Mouse (Mus musculus) forebrain, embryonic 14.5 days (tissue): ENCODE data around the gene Hpse2. TPM values are rescaled to one million over a fixed set of nuclear protein-coding genes. Genes with fewer than 3 reads are reported as not detected.
A peak's percentile ranks its signal among the peaks of the same experiment; 100 is the strongest.

Experiments
- ATAC-seq: fragments of 200-750 bp; cut with Nextera tagmentation; 2 replicates; pipeline ENCODE4 v1.8.0; 2017; ENCODE audit warnings: mild to moderate bottlenecking, moderate library complexity
- DNase-seq: peaks from one replicate; pipeline ENCODE4 v3.0.0-alpha.2; 2015; ENCODE audit warnings: low spot score
- H3K27ac ChIP-seq: fragments of 300-500 bp; sonication (generic); 2 replicates; pipeline ENCODE4 v1.5.1; 2014; ENCODE audit warnings: low read depth, mild to moderate bottlenecking, control low read depth, low read length, moderate library complexity
- H3K27me3 ChIP-seq: fragments of 300-500 bp; sonication (generic); replicated peaks from 2 replicates; pipeline ENCODE4 v1.6.1; 2014; ENCODE audit warnings: low read length, control low read depth, mixed read lengths; ENCODE audit not compliant: control insufficient read depth, insufficient read depth
- H3K36me3 ChIP-seq: fragments of 300-500 bp; sonication (generic); 2 replicates; pipeline ENCODE4 v1.6.1; 2014; ENCODE audit warnings: low read length, control low read depth; ENCODE audit not compliant: control insufficient read depth, insufficient read depth
- H3K4me1 ChIP-seq: fragments of 300-500 bp; sonication (generic); 2 replicates; pipeline ENCODE4 v1.6.1; 2014; ENCODE audit warnings: antibody characterized with exemption, low read length, control low read depth; ENCODE audit not compliant: control insufficient read depth, insufficient read depth
- H3K4me2 ChIP-seq: fragments of 300-500 bp; sonication (generic); 2 replicates; pipeline ENCODE4 v1.6.1; 2014; ENCODE audit warnings: mild to moderate bottlenecking, control low read depth, low read length
- H3K4me3 ChIP-seq: fragments of 300-500 bp; sonication (generic); 2 replicates; pipeline ENCODE4 v1.5.1; 2014; ENCODE audit warnings: low read depth, low read length, control low read depth
- H3K9ac ChIP-seq: fragments of 300-500 bp; sonication (generic); 2 replicates; pipeline ENCODE4 v1.6.1; 2014; ENCODE audit warnings: mild to moderate bottlenecking, low read length, control low read depth, moderate library complexity
- H3K9me3 ChIP-seq: fragments of 300-500 bp; sonication (generic); replicated peaks from 2 replicates; pipeline ENCODE4 v1.6.1; 2016; ENCODE audit warnings: low read length, control low read depth, mixed read lengths; ENCODE audit not compliant: control insufficient read depth
- WGBS: fragments of 180-500 bp; shearing (Covaris S2); extraction: QIAGEN DNeasy Blood & Tissue Kit; methylation state at CpG from one replicate; pipeline ENCODE4 v1.1.7; 2014; 5-methylcytosine and 5-hydroxymethylcytosine counted together
- polyA plus RNA-seq: library from polyadenylated mRNA; unstranded; fragments of >200 nt; fragmentation: Nextera tagmentation; extraction: Ambion mirVana; gene quantifications from 2 replicates; pipeline ENCODE4 v1.2.1, GENCODE M21; 2014

Gene Hpse2
- polyA plus RNA-seq, 1 experiment from 2014 or later: 0.04 TPM

DNA sequence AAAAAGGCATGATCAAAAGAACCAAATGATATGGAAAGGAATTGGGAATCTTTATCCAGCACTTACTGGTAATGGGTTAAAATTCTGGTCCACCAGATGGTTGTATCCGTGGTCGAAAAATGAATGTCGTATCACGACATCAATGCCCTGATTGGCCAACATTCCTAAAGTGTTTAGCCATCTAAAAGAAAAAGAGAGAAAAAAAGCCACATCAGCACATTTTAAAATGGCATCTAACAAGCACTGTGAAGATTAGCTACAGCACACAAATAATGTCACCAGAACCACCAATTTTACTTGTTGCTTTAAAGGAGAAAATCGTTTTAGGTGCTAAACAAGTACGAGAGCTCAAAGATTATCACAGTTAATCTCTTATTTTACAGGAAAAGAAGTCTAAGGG is 479.6 kb downstream of the Hpse2 start:
- no peak overlapping the region for H3K27ac ChIP-seq
- H3K9me3 ChIP-seq: no peaks in the 10 kb centered on the region
- ATAC-seq (no peak), DNase-seq (no peak)
- peaks cover 4% of the 10 kb centered on the region; the same call in 1 of the 2 replicates for H3K4me1 ChIP-seq
- no peaks in the 10 kb centered on the region for H3K27me3 ChIP-seq
- H3K4me3 ChIP-seq: no peak overlapping the region
- 86% methylated on average over 6 of the region's 6 CpGs for WGBS
- H3K9ac ChIP-seq: no peak overlapping the region
- H3K4me2 ChIP-seq: no peak overlapping the region
- no peaks in the 10 kb centered on the region for H3K36me3 ChIP-seq

DNA sequence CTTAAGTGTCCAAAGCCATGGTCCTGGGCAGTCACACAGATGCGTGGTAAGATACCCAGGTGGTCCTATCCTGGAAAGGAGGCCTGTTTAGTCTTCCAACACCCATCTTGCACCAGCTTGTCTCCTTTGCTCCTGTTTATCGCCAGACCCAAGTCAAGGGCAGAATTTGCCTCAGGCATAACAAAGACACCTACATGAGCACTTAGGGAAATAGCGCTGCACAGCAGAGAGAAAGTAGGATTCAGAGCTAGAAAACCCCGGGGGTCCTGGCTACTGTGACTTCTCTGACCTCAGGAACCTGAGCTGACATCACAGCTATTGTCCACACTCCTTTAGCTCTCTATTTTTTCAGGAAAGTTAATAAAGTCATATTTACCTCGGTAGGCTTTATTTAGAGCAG is 481.8 kb downstream of the Hpse2 start:
- Histone ChIP-seq H3K9me3 (no peaks in the 10 kb centered on the region), H3K4me2 (no peak overlapping the region), H3K9ac (no peak overlapping the region), H3K36me3 (no peaks in the 10 kb centered on the region), H3K27ac (no peak overlapping the region), H3K4me3 (no peak overlapping the region), H3K27me3 (no peaks in the 10 kb centered on the region), H3K4me1 (peaks cover 11% of the 10 kb centered on the region)
- DNase-seq (no peak), ATAC-seq (no peak)
- 75% methylated on average over 5 of the region's 5 CpGs for WGBS

DNA sequence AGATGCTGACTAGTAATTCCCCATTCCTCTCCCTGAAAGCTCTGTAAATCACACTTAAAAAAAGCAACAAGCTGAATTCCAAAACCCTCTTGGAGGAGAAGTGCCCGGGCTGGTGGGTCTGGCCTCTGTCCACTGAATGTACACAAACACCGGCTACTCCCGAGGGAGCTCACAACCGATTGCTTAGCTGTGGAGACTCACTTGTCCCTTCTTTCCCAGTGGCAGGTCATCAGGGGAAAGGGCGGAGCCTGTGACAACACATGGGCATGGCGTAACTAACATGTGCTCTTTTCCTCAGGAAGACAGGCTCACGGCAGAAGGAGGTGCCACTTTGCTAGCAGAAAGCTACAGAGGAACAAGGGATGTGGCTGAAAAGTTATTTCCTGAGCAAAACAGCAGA is 483.4 kb downstream of the Hpse2 start:
- DNase-seq: no peak
- Histone ChIP-seq H3K9ac (no peak overlapping the region), H3K4me1 (peaks cover 11% of the 10 kb centered on the region), H3K27me3 (no peaks in the 10 kb centered on the region), H3K4me3 (no peak overlapping the region), H3K9me3 (no peaks in the 10 kb centered on the region), H3K27ac (no peak overlapping the region), H3K4me2 (no peak overlapping the region), H3K36me3 (no peaks in the 10 kb centered on the region)
- 74% methylated on average over 7 of the region's 7 CpGs for WGBS
- no peak for ATAC-seq

GRCm38 (mm10) chr19:42904240-42904639 is 483.9 kb downstream of the Hpse2 start:
- Histone ChIP-seq H3K27ac (no peak overlapping the region), H3K9ac (no peak overlapping the region), H3K4me2 (no peak overlapping the region), H3K27me3 (no peaks in the 10 kb centered on the region), H3K4me3 (no peak overlapping the region), H3K4me1 (peaks cover 11% of the 10 kb centered on the region), H3K9me3 (no peaks in the 10 kb centered on the region), H3K36me3 (no peaks in the 10 kb centered on the region)
- WGBS: 41% methylated on average over 4 of the region's 4 CpGs
- DNase-seq: peak; percentile 35
- peak; percentile 42; the same call in 1 of the 2 replicates for ATAC-seq

- Histone ChIP-seq H3K4me3 (no peak overlapping the region), H3K27me3 (no peaks in the 10 kb centered on the region), H3K4me1 (peaks cover 11% of the 10 kb centered on the region), H3K36me3 (no peaks in the 10 kb centered on the region), H3K9ac (no peak overlapping the region), H3K9me3 (no peaks in the 10 kb centered on the region), H3K4me2 (no peak overlapping the region), H3K27ac (no peak overlapping the region)
- DNase-seq: no peak
- WGBS: 69% methylated on average over 6 of the region's 6 CpGs
- ATAC-seq: no peak; the same call in 1 of the 2 replicates
These were observed 484.3 kb downstream of the Hpse2 start for GRCm38 (mm10) chr19:42903840-42904239.

DNA sequence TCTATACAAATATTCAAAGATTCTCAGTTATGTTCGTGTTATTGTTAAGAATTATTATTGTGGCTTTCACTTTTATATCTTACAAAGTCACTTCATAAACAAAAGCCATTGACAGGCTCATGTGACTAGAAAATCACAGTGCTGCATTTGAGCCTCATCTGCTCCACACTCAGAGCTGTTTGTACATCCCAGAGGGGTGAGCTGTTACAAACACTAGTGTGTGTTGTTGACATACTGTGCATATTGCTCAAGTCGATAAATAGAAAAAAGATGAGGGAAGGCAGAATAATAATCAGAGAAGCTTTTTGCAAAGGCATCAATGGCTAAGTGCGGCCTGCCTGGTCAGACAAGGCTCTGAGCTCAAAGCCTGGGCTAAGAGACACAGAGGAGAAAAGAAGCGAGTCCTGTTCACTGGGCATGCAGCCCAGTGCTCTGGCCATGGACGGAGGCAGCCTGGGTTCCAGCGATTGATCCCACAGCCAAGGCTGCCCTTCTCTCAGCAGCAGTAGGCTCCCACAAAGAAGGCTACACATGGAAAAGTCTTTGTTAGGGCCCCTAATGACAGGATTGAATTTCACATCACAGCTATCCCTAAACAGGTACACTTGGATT is 485.6 kb downstream of the Hpse2 start:
- Histone ChIP-seq H3K9ac (no peak overlapping the region), H3K27me3 (no peaks in the 10 kb centered on the region), H3K4me2 (no peak overlapping the region), H3K36me3 (no peaks in the 10 kb centered on the region), H3K4me1 (peaks cover 11% of the 10 kb centered on the region), H3K27ac (peak overlapping the region; percentile 46; the same call in 1 of the 2 replicates), H3K9me3 (no peaks in the 10 kb centered on the region), H3K4me3 (no peak overlapping the region)
- ATAC-seq: peak; percentile 57
- DNase-seq: peak; percentile 50
- 56% methylated on average over 6 of the region's 6 CpGs for WGBS

GRCm38 (mm10) chr19:42891599-42891998 is 496.6 kb downstream of the Hpse2 start:
- 81% methylated on average over 5 of the region's 5 CpGs for WGBS
- no peak for DNase-seq
- Histone ChIP-seq H3K36me3 (no peaks in the 10 kb centered on the region), H3K27ac (no peak overlapping the region), H3K4me3 (no peak overlapping the region), H3K9me3 (no peaks in the 10 kb centered on the region), H3K4me2 (no peak overlapping the region), H3K27me3 (no peaks in the 10 kb centered on the region), H3K4me1 (no peaks in the 10 kb centered on the region), H3K9ac (no peak overlapping the region)
- ATAC-seq: no peak

DNA sequence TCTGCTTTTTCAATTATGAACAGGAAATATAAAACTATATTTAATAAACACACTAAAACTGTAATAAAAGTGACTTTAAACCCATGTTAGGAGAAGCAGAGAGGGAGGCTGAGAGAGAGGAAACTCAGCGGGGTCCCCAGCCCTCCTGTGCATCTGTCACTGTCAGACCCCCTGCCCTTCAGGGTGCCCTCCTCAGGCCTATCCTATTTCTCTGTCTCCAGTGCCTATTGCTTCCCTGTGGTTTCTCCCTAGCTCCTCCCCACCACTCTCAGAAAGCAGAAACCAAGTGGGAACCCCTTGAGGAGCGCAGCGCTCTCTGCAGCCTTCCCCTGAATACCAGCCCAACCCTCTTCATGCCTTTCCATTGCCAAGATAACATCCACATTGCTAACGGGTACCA is 510.5 kb downstream of the Hpse2 start:
- Histone ChIP-seq H3K27me3 (no peaks in the 10 kb centered on the region), H3K4me3 (no peak overlapping the region), H3K9me3 (no peaks in the 10 kb centered on the region), H3K4me1 (no peaks in the 10 kb centered on the region), H3K27ac (no peak overlapping the region), H3K9ac (no peak overlapping the region), H3K4me2 (no peak overlapping the region), H3K36me3 (no peaks in the 10 kb centered on the region)
- 72% methylated on average over 4 of the region's 4 CpGs for WGBS
- no peak for ATAC-seq
- no peak for DNase-seq

- DNase-seq: no peak
- H3K4me1 ChIP-seq: no peaks in the 10 kb centered on the region
- H3K9ac ChIP-seq: no peak overlapping the region
- no peaks in the 10 kb centered on the region for H3K36me3 ChIP-seq
- H3K4me2 ChIP-seq: no peak overlapping the region
- no peak overlapping the region for H3K4me3 ChIP-seq
- no peak for ATAC-seq
- no peaks in the 10 kb centered on the region for H3K9me3 ChIP-seq
- WGBS: 84% methylated on average over 4 of the region's 4 CpGs
- H3K27ac ChIP-seq: no peak overlapping the region
- no peaks in the 10 kb centered on the region for H3K27me3 ChIP-seq
These were observed 511.6 kb downstream of the Hpse2 start for GRCm38 (mm10) chr19:42876563-42876962.
